In the genomic region with DNA sequence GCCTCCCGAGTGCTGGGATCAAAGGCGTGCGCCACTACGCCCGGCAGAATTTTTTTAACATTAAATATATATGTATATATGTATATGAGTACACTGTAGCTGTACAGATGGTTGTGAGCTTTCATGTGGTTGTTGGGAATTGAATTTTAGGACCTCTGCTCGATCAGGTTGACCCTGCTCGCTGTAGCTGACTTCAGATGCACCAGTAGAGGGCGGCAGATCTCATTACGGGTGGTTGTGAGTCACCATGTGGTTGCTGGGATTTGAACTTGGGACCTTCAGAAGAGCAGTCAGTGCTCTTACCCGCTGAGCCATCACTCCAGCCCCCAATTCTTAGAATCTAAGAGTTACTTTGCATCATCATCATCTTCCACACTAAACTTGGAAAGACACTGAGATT, we compare ENCODE assay signal across 30 mouse cellular contexts. TPM values are rescaled to one million over a fixed set of nuclear protein-coding genes. Genes with fewer than 3 reads are reported as not detected.
DNase-seq lines count a peak whose midpoint lies in the region; ATAC-seq and TF ChIP-seq lines count a peak whose summit lies in the region.
"Not testable (repeated sequence)": the region's sequence is repeated elsewhere in the genome, so short reads cannot be mapped to it uniquely, and the experiment has no call there.
"Had no signal": no experiment of that assay in that cellular context is flagged by ENCODE, and none has a peak within 500 bp of the region (broad histone marks: within the 10 kb centered on the region; RNA-seq: fewer than 3 reads in every experiment).

No protein-coding gene starts in this region.

- ATAC-seq in kidney, postnatal 0 days (replicated peaks; ENCODE audit: low FRiP score, low read depth); lung, embryonic 14.5 days (ENCODE audit: insufficient read depth); stomach, postnatal 0 days (ENCODE audit: low FRiP score, low TSS enrichment): not testable (repeated sequence)

- H3K9ac ChIP-seq in heart, adult 2 months (ENCODE audit: low read depth, low read length); kidney, postnatal 0 days (ENCODE audit: low read depth, low read length); liver, adult 2 months (ENCODE audit: low read depth, low read length); lung, embryonic 14.5 days; stomach, postnatal 0 days (ENCODE audit: low read length): not testable (repeated sequence)

- not testable (repeated sequence) for H3K27ac ChIP-seq in heart, adult 2 months; kidney, postnatal 0 days; liver, adult 2 months (replicated peaks; ENCODE audit: insufficient read depth, low read depth, low read length); lung, embryonic 14.5 days (ENCODE audit: low read depth); stomach, postnatal 0 days (replicated peaks)

- intact Hi-C loops in heart, adult 2 months (cut with DNase I): not testable (repeated sequence)

- WGBS in heart, adult 2 months: 87% methylated on average over 10 of the region's 10 CpGs
- 84% methylated on average over 10 of the region's 10 CpGs for WGBS in kidney, postnatal 0 days
- WGBS in liver, adult 2 months: 91% methylated on average over 10 of the region's 10 CpGs
- WGBS in lung, embryonic 14.5 days: 83% methylated on average over 10 of the region's 10 CpGs
- WGBS in stomach, postnatal 0 days: 92% methylated on average over 10 of the region's 10 CpGs

- H3K79me2 ChIP-seq in heart, adult 2 months (replicated peaks; ENCODE audit: control insufficient read depth, insufficient read depth, low read length); liver, adult 2 months (ENCODE audit: control insufficient read depth, insufficient read depth, low read length): not testable (repeated sequence)

- TF ChIP-seq POLR2A in heart, adult 2 months (IDR thresholded peaks at IDR 0.05; ENCODE audit: insufficient read depth, low read depth, low read length); liver, adult 2 months (IDR thresholded peaks at IDR 0.05; ENCODE audit: extremely low read depth, insufficient read depth, low read length): not testable (repeated sequence)

- DNase-seq in 416B (ENCODE audit: low read depth): peak; percentile 28
- DNase-seq in ES-CJ7 (ENCODE audit: low read depth, low spot score): peak; percentile 40
- peak; percentile 47 for DNase-seq in ZHBTc4 (ENCODE audit: low read depth, low spot score)
- not testable (repeated sequence) for DNase-seq in heart, adult 2 months; kidney, postnatal 0 days (ENCODE audit: low spot score); liver, adult 2 months (ENCODE audit: extremely low read depth, low read depth, low spot score); lung, embryonic 14.5 days; stomach, postnatal 0 days (ENCODE audit: low spot score)

- peak; percentile 35 for TF ChIP-seq CTCF in heart, adult 2 months (IDR thresholded peaks at IDR 0.05)
- peak; percentile 37; the same call in 1 of the 2 replicates for TF ChIP-seq CTCF in kidney, postnatal 0 days (IDR thresholded peaks at IDR 0.05; ENCODE audit: low read depth)
- peak; percentile 12; the same call in 1 of the 2 replicates for TF ChIP-seq CTCF in liver, adult 2 months (IDR thresholded peaks at IDR 0.05; ENCODE audit: low read depth, low read length)
- TF ChIP-seq CTCF in lung, embryonic 14.5 days (IDR thresholded peaks at IDR 0.05; ENCODE audit: low read depth): 0 out of 2 replicates have a peak, but pooled peaks have one; percentile 24
- peak; percentile 51 for TF ChIP-seq CTCF in stomach, postnatal 0 days (IDR thresholded peaks at IDR 0.05; ENCODE audit: low read depth)

- not testable (repeated sequence) for H3K4me1 ChIP-seq in heart, adult 2 months (ENCODE audit: control insufficient read depth, insufficient read depth, low read length); kidney, postnatal 0 days (replicated peaks; ENCODE audit: insufficient read depth, low read length); lung, embryonic 14.5 days (ENCODE audit: insufficient read depth); stomach, postnatal 0 days (replicated peaks; ENCODE audit: control insufficient read depth, insufficient read depth)
- H3K4me1 ChIP-seq in liver, adult 2 months (ENCODE audit: control insufficient read depth, insufficient read depth, low read length): peaks cover 26% of the 10 kb centered on the region

- not testable (repeated sequence) for TF ChIP-seq EP300 in heart, adult 2 months (IDR thresholded peaks at IDR 0.05; ENCODE audit: insufficient read depth, low read depth, low read length); stomach, postnatal 0 days (optimal IDR thresholded peaks at IDR 0.05)

- H3K4me2 ChIP-seq in kidney, postnatal 0 days (ENCODE audit: low read length); lung, embryonic 14.5 days; stomach, postnatal 0 days (replicated peaks; ENCODE audit: low read depth): not testable (repeated sequence)

- not testable (repeated sequence) for H3K36me3 ChIP-seq in heart, adult 2 months (ENCODE audit: control insufficient read depth, insufficient read depth, low read length); liver, adult 2 months (ENCODE audit: control insufficient read depth, insufficient read depth, low read length)
- peaks cover 21% of the 10 kb centered on the region for H3K36me3 ChIP-seq in kidney, postnatal 0 days (ENCODE audit: insufficient read depth, low read length)
- H3K36me3 ChIP-seq in lung, embryonic 14.5 days (ENCODE audit: insufficient read depth): peaks cover 28% of the 10 kb centered on the region
- H3K36me3 ChIP-seq in stomach, postnatal 0 days (ENCODE audit: control insufficient read depth, insufficient read depth, low read length): peaks cover 10% of the 10 kb centered on the region

- not testable (repeated sequence) for H3K4me3 ChIP-seq in heart, adult 2 months; kidney, postnatal 0 days (replicated peaks; ENCODE audit: low read depth, low read length); liver, adult 2 months (ENCODE audit: insufficient read depth, low read depth, low read length); lung, embryonic 14.5 days (ENCODE audit: low read depth, low read length); stomach, postnatal 0 days (ENCODE audit: low read depth, low read length)

- not testable (repeated sequence) for H3K9me3 ChIP-seq in kidney, postnatal 0 days (replicated peaks; ENCODE audit: low read length); lung, embryonic 14.5 days (ENCODE audit: low read depth, low read length); stomach, postnatal 0 days (ENCODE audit: control insufficient read depth, low read length)

- not testable (repeated sequence) for H3K27me3 ChIP-seq in heart, adult 2 months (ENCODE audit: control insufficient read depth, insufficient read depth, low read length); kidney, postnatal 0 days (ENCODE audit: insufficient read depth, low read length); liver, adult 2 months (ENCODE audit: control insufficient read depth, insufficient read depth, low read length); lung, embryonic 14.5 days (ENCODE audit: insufficient read depth, low read length); stomach, postnatal 0 days (ENCODE audit: control insufficient read depth, insufficient read depth, low read length)

RNA-seq across cellular contexts. Expression of a gene that starts 9.0 kb away (rescaled TPM):
- 1 to 10 TPM; 1.5 to 1.7 TPM for total RNA-seq in heart, adult 2 months (2021)
- 2.7 and 2.8 TPM in 2 replicates for polyA plus RNA-seq in heart, adult 2 months (2012; rRNA removed)
- 6.5 and 6.9 TPM in 2 replicates for polyA plus RNA-seq in kidney, postnatal 0 days (2015; fragmentation: Nextera tagmentation; extraction: Ambion mirVana)
- 1.5 TPM in 2 replicates for total RNA-seq in liver, adult 2 months (2014; rRNA removed)
- 0.60 and 1.3 TPM in 2 replicates for polyA plus RNA-seq in liver, adult 2 months (2012; rRNA removed)
- polyA plus RNA-seq in lung, embryonic 14.5 days (2014; fragmentation: Nextera tagmentation; extraction: Ambion mirVana): 3.6 and 4.0 TPM in 2 replicates
- polyA plus RNA-seq in stomach, postnatal 0 days (2015; fragmentation: Nextera tagmentation; extraction: Ambion mirVana): 13.8 and 14.9 TPM in 2 replicates

RNA-seq across cellular contexts. Expression of a gene that starts 16.8 kb away (rescaled TPM):
- total RNA-seq in heart, adult 2 months (2021): 10 to 100 TPM; 82.8 to 94.8 TPM
- polyA plus RNA-seq in heart, adult 2 months (2012; rRNA removed): 110 and 112 TPM in 2 replicates
- 116 TPM in 2 replicates for polyA plus RNA-seq in kidney, postnatal 0 days (2015; fragmentation: Nextera tagmentation; extraction: Ambion mirVana)
- total RNA-seq in liver, adult 2 months (2014; rRNA removed): 23.6 and 25.2 TPM in 2 replicates
- 82.4 and 86.1 TPM in 2 replicates for polyA plus RNA-seq in liver, adult 2 months (2012; rRNA removed)
- 102 and 106 TPM in 2 replicates for polyA plus RNA-seq in lung, embryonic 14.5 days (2014; fragmentation: Nextera tagmentation; extraction: Ambion mirVana)
- 109 and 114 TPM in 2 replicates for polyA plus RNA-seq in stomach, postnatal 0 days (2015; fragmentation: Nextera tagmentation; extraction: Ambion mirVana)

RNA-seq across cellular contexts. Expression of a gene that starts 18.0 kb away (rescaled TPM):
- total RNA-seq in heart, adult 2 months (2021): not detected
- polyA plus RNA-seq in heart, adult 2 months (2012; rRNA removed): not detected in 2 replicates
- not detected in 2 replicates for polyA plus RNA-seq in kidney, postnatal 0 days (2015; fragmentation: Nextera tagmentation; extraction: Ambion mirVana)
- not detected in 2 replicates for total RNA-seq in liver, adult 2 months (2014; rRNA removed)
- not detected in 2 replicates for polyA plus RNA-seq in liver, adult 2 months (2012; rRNA removed)
- not detected in 2 replicates for polyA plus RNA-seq in lung, embryonic 14.5 days (2014; fragmentation: Nextera tagmentation; extraction: Ambion mirVana)
- 4.8 and 8.5 TPM in 2 replicates for polyA plus RNA-seq in stomach, postnatal 0 days (2015; fragmentation: Nextera tagmentation; extraction: Ambion mirVana)
- total RNA-seq: adrenal gland, adult 18-20 months; adrenal gland, postnatal 10 days; adrenal gland, postnatal 36 days; CH12.LX; common myeloid progenitor, adult 5-6 weeks; forebrain, postnatal 0 days; G1E; gastrocnemius, adult 8-10 months; gastrocnemius, postnatal 25 days; heart, adult 18-20 months; heart, postnatal 14 days; heart, postnatal 4 days had no signal
- polyA plus RNA-seq: cerebellum, adult 2 months; forebrain, embryonic 11.5 days; forebrain, embryonic 14.5 days; forebrain, postnatal 0 days; frontal cortex, adult 2 months; G1E; gonadal fat pad, adult 2 months; heart, embryonic 10.5 days; heart, embryonic 13.5 days; heart, embryonic 16.5 days; hindbrain, embryonic 11.5 days; hindbrain, embryonic 14.5 days had no signal

RNA-seq across cellular contexts. Expression of a gene that starts 43.1 kb away (rescaled TPM):
- total RNA-seq in heart, adult 2 months (2021): 10 to 100 TPM; 42.9 to 56.6 TPM
- 62.4 and 77.0 TPM in 2 replicates for polyA plus RNA-seq in heart, adult 2 months (2012; rRNA removed)
- 7.6 and 7.8 TPM in 2 replicates for polyA plus RNA-seq in kidney, postnatal 0 days (2015; fragmentation: Nextera tagmentation; extraction: Ambion mirVana)
- total RNA-seq in liver, adult 2 months (2014; rRNA removed): 36.5 and 57.1 TPM in 2 replicates
- 43.5 and 70.7 TPM in 2 replicates for polyA plus RNA-seq in liver, adult 2 months (2012; rRNA removed)
- polyA plus RNA-seq in lung, embryonic 14.5 days (2014; fragmentation: Nextera tagmentation; extraction: Ambion mirVana): 3.5 and 4.3 TPM in 2 replicates
- 3.5 TPM in 2 replicates for polyA plus RNA-seq in stomach, postnatal 0 days (2015; fragmentation: Nextera tagmentation; extraction: Ambion mirVana)
